Mouse (Mus musculus) intestine, embryonic 16.5 days (tissue): ENCODE data around the gene Armc9. TPM values are rescaled to one million over a fixed set of nuclear protein-coding genes. Genes with fewer than 3 reads are reported as not detected.

Source experiments
- ATAC-seq: fragments of 200-750 bp; cut with Nextera tagmentation; 2 replicates; pipeline ENCODE4 v1.8.0; 2017; ENCODE audit warnings: moderate TSS enrichment, moderate library complexity
- H3K27ac ChIP-seq: fragments of 300-500 bp; sonication (generic); 2 replicates; pipeline ENCODE4 v1.5.1; 2014; ENCODE audit warnings: mild to moderate bottlenecking, low read length
- H3K27me3 ChIP-seq: fragments of 300-500 bp; sonication (generic); replicated peaks from 2 replicates; pipeline ENCODE4 v1.6.1; 2014; ENCODE audit warnings: low read length, control low read depth, mixed read lengths; ENCODE audit not compliant: control insufficient read depth, insufficient read depth
- H3K36me3 ChIP-seq: fragments of 300-500 bp; sonication (generic); 2 replicates; pipeline ENCODE4 v1.6.1; 2014; ENCODE audit warnings: low read length, control low read depth; ENCODE audit not compliant: control insufficient read depth, insufficient read depth
- H3K4me1 ChIP-seq: fragments of 300-500 bp; sonication (generic); 2 replicates; pipeline ENCODE4 v1.6.1; 2014; ENCODE audit warnings: low read length, control low read depth, mixed read lengths; ENCODE audit not compliant: control insufficient read depth, insufficient read depth
- H3K4me2 ChIP-seq: fragments of 300-500 bp; sonication (generic); 2 replicates; pipeline ENCODE4 v1.6.1; 2014; ENCODE audit warnings: low read depth, low read length, control low read depth
- H3K4me3 ChIP-seq: fragments of 300-500 bp; sonication (generic); 2 replicates; pipeline ENCODE4 v1.5.1; 2014; ENCODE audit warnings: mild to moderate bottlenecking, low read length
- H3K9ac ChIP-seq: fragments of 300-500 bp; sonication (generic); 2 replicates; pipeline ENCODE4 v1.6.1; 2014; ENCODE audit warnings: low read depth, low read length
- H3K9me3 ChIP-seq: fragments of 300-500 bp; sonication (generic); 2 replicates; pipeline ENCODE4 v1.6.1; 2016; ENCODE audit warnings: low read length, control low read depth; ENCODE audit not compliant: control insufficient read depth
- WGBS: fragments of 180-500 bp; shearing (Covaris S2); extraction: QIAGEN DNeasy Blood & Tissue Kit; methylation state at CpG from one replicate; pipeline ENCODE4 v1.1.7; 2014; 5-methylcytosine and 5-hydroxymethylcytosine counted together
- polyA plus RNA-seq: library from polyadenylated mRNA; unstranded; fragments of >200 nt; fragmentation: Nextera tagmentation; extraction: Ambion mirVana; gene quantifications from 2 replicates; pipeline ENCODE4 v1.2.1, GENCODE M21; 2015

The Armc9 gene
- 13.0 and 15.2 TPM in 2 replicates for polyA plus RNA-seq

- Histone ChIP-seq H3K4me1 (peaks cover 6% of the 10 kb centered on the region; the same call in 1 of the 2 replicates), H3K27ac (peak within 1 kb of the TSS; percentile 80), H3K27me3 (no peaks in the 10 kb centered on the region), H3K36me3 (no peaks in the 10 kb centered on the region), H3K4me3 (peak within 1 kb of the TSS; percentile 91), H3K9me3 (no peaks in the 10 kb centered on the region), H3K4me2 (peak within 1 kb of the TSS; percentile 73), H3K9ac (peak within 1 kb of the TSS; percentile 83)
- ATAC-seq: peak; percentile 99
- 3% methylated on average over 40 of the region's 40 CpGs for WGBS
Measured at GRCm38 (mm10) chr1:86154133-86154823, at the start of gene Armc9. Gene Armc9, plus strand, starts transcription at chr1:86154780.

GRCm38 (mm10) chr1:86105054-86105453, 49.5 kb upstream of the Armc9 start:
- H3K9me3 ChIP-seq: no peaks in the 10 kb centered on the region
- H3K27ac ChIP-seq: no peak overlapping the region
- no peak overlapping the region for H3K4me2 ChIP-seq
- H3K27me3 ChIP-seq: no peaks in the 10 kb centered on the region
- H3K4me3 ChIP-seq: no peak overlapping the region
- no peak for ATAC-seq
- 95% methylated on average over 1 of the region's 1 CpGs for WGBS
- no peak overlapping the region for H3K9ac ChIP-seq
- H3K36me3 ChIP-seq: peaks cover 3% of the 10 kb centered on the region; the same call in 1 of the 2 replicates
- no peaks in the 10 kb centered on the region for H3K4me1 ChIP-seq

GRCm38 (mm10) chr1:86111779-86112178, 42.8 kb upstream of the Armc9 start, which contains the start of gene Htr2b:
Gene Htr2b, minus strand, starts transcription at chr1:86111970.
- Histone ChIP-seq H3K4me1 (0 out of 2 replicates have a peak, but pooled peaks cover 2% of the 10 kb centered on the region), H3K27ac (no peak within 1 kb of the TSS), H3K9ac (no peak within 1 kb of the TSS), H3K27me3 (no peaks in the 10 kb centered on the region), H3K4me3 (no peak within 1 kb of the TSS), H3K36me3 (no peaks in the 10 kb centered on the region), H3K4me2 (no peak within 1 kb of the TSS), H3K9me3 (no peaks in the 10 kb centered on the region)
- 47% methylated on average over 6 of the region's 6 CpGs for WGBS
- peak; percentile 71; the same call in 1 of the 2 replicates for ATAC-seq

- 87% methylated on average over 3 of the region's 3 CpGs for WGBS
- no peak for ATAC-seq
- 0 out of 2 replicates have a peak, but pooled peaks cover 2% of the 10 kb centered on the region for H3K4me1 ChIP-seq
Measured at GRCm38 (mm10) chr1:86114141-86114540, 40.4 kb upstream of the Armc9 start.

GRCm38 (mm10) chr1:86119549-86119948, 35.0 kb upstream of the Armc9 start:
- Histone ChIP-seq H3K27me3 (no peaks in the 10 kb centered on the region), H3K27ac (no peak overlapping the region), H3K9me3 (no peaks in the 10 kb centered on the region), H3K4me2 (no peak overlapping the region), H3K4me1 (no peaks in the 10 kb centered on the region), H3K9ac (no peak overlapping the region), H3K36me3 (no peaks in the 10 kb centered on the region), H3K4me3 (no peak overlapping the region)
- no peak for ATAC-seq
- WGBS: 88% methylated on average over 4 of the region's 4 CpGs

More at GRCm38 (mm10) chr1:86114141-86114540, 40.4 kb upstream of the Armc9 start:
- Histone ChIP-seq H3K9ac (no peak overlapping the region), H3K27me3 (no peaks in the 10 kb centered on the region), H3K4me3 (no peak overlapping the region), H3K9me3 (no peaks in the 10 kb centered on the region), H3K4me2 (no peak overlapping the region), H3K36me3 (no peaks in the 10 kb centered on the region), H3K27ac (no peak overlapping the region)

GRCm38 (mm10) chr1:86126036-86126435, 28.5 kb upstream of the Armc9 start:
- no peaks in the 10 kb centered on the region; the same call in none of the 2 replicates for H3K36me3 ChIP-seq

GRCm38 (mm10) chr1:86133337-86133736, 21.2 kb upstream of the Armc9 start, which contains the start of gene Gm21972:
Gene Gm21972, plus strand, starts transcription at chr1:86133637.
- H3K36me3 ChIP-seq: peaks cover 6% of the 10 kb centered on the region
- WGBS: 93% methylated on average over 4 of the region's 4 CpGs
- no peaks in the 10 kb centered on the region for H3K9me3 ChIP-seq
- no peak within 1 kb of the TSS for H3K27ac ChIP-seq
- H3K9ac ChIP-seq: no peak within 1 kb of the TSS
- no peak within 1 kb of the TSS for H3K4me3 ChIP-seq
- no peak for ATAC-seq
- H3K4me2 ChIP-seq: no peak within 1 kb of the TSS
- H3K4me1 ChIP-seq: no peaks in the 10 kb centered on the region
- no peaks in the 10 kb centered on the region for H3K27me3 ChIP-seq

More at GRCm38 (mm10) chr1:86126036-86126435, 28.5 kb upstream of the Armc9 start:
- Histone ChIP-seq H3K9me3 (no peaks in the 10 kb centered on the region), H3K4me3 (no peak overlapping the region), H3K4me1 (no peaks in the 10 kb centered on the region), H3K9ac (no peak overlapping the region), H3K4me2 (no peak overlapping the region), H3K27me3 (no peaks in the 10 kb centered on the region), H3K27ac (no peak overlapping the region)
- no peak for ATAC-seq
- WGBS: 94% methylated on average over 2 of the region's 2 CpGs

GRCm38 (mm10) chr1:86135315-86135714, 19.3 kb upstream of the Armc9 start:
- Histone ChIP-seq H3K27ac (no peak overlapping the region), H3K27me3 (no peaks in the 10 kb centered on the region), H3K9ac (no peak overlapping the region), H3K4me2 (no peak overlapping the region), H3K4me1 (no peaks in the 10 kb centered on the region), H3K9me3 (no peaks in the 10 kb centered on the region), H3K4me3 (no peak overlapping the region), H3K36me3 (peaks cover 9% of the 10 kb centered on the region; the same call in 1 of the 2 replicates)
- no peak for ATAC-seq
- 86% methylated on average over 6 of the region's 6 CpGs for WGBS

GRCm38 (mm10) chr1:86141081-86141480, 13.5 kb upstream of the Armc9 start:
- 77% methylated on average over 3 of the region's 3 CpGs for WGBS
- Histone ChIP-seq H3K4me3 (no peak overlapping the region), H3K4me2 (no peak overlapping the region), H3K36me3 (peaks cover 3% of the 10 kb centered on the region; the same call in 1 of the 2 replicates), H3K4me1 (no peaks in the 10 kb centered on the region), H3K27ac (no peak overlapping the region), H3K27me3 (no peaks in the 10 kb centered on the region), H3K9ac (no peak overlapping the region), H3K9me3 (no peaks in the 10 kb centered on the region)
- no peak for ATAC-seq
